Mouse (Mus musculus): Measurements from ENCODE around the gene Dnaja2.

DNA sequence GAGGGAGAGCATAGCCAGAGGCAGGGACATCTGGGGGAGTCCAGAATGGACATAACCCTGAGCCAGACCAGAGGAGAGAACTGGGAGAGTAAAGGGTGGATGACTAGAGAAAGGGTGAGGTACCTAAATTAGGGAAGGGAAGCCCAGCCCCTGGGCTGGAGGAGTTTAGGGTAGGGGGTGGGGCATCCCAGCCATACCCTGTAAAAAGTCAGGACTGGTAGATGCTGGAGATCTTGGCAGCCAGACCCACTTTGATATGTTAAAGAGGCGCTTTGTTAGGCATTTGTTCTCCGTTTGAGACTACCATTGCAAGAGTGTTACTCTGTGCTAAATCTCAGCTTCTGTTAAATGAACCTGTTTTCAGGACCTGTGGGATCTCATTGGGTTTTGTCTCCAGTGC is 56.6 kb downstream of the Dnaja2 start:
- no peak for TF ChIP-seq ZC3H11A (IDR thresholded peaks at IDR 0.05; ENCODE audit: borderline replicate concordance, low read depth, low read length)
- TF ChIP-seq ZNF384 (IDR thresholded peaks at IDR 0.05; ENCODE audit: low read depth, low read length), result no peak
- TF ChIP-seq MAFK (IDR thresholded peaks at IDR 0.05; ENCODE audit: insufficient read depth, low read depth, low read length), result no peak
- TF ChIP-seq CHD2 (IDR thresholded peaks at IDR 0.05; ENCODE audit: low read depth, low read length), result no peak

Data from ES-E14 (cell line).